Mouse (Mus musculus) left cerebral cortex, postnatal 10 days (tissue): ENCODE measurements around the gene Cped1. TPM values are rescaled to one million over a fixed set of nuclear protein-coding genes. Genes with fewer than 3 reads are reported as not detected.
"Not testable (repeated sequence)": the region's sequence is repeated elsewhere in the genome, so short reads cannot be mapped to it uniquely, and the experiment has no call there.

Experiments
- DNase-seq, 2 experiments: peaks; one replicate each; pipeline ENCODE4 v3.0.0; 2021 to 2022; ENCODE audit warnings: low spot score in 2 of 2, mixed read lengths in 1 of 2; ENCODE audit errors: extremely low spot score in 1 of 2
- intact Hi-C: fragments of 180-260 bp; cut with DNase I; formaldehyde crosslinking; loops from one replicate; pipeline ENCODE4 v1.15.1; 2025
- total RNA-seq, 2 experiments: library from RNA; stranded (reverse); gene quantifications; 2 replicates each; pipeline ENCODE4 v1.2.3; 2021

Gene Cped1
- total RNA-seq, 2 experiments from 2014 or later: 1.9 to 2.0 TPM

DNA sequence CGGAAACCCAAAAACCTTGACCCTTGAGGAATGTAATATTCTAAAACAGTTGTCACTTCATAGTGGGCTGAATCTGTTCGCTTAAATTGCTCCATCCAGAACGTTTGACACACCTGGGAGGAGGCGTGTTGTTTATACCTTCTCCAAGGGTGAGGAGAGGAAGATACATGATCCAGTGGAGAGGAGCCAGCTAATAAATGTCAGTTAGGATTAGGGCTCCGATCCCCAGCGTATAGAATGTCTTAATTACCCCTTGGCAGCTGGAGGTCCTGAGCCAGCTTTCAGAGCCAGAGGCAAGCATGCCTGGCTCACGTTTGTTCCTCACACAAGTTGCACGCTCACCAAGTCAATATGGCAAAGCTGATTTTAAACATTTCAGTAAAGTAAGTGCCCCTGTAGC lies 118.5 kb downstream of the Cped1 start:
- intact Hi-C loops: no loop called here
- no peak for DNase-seq

DNA sequence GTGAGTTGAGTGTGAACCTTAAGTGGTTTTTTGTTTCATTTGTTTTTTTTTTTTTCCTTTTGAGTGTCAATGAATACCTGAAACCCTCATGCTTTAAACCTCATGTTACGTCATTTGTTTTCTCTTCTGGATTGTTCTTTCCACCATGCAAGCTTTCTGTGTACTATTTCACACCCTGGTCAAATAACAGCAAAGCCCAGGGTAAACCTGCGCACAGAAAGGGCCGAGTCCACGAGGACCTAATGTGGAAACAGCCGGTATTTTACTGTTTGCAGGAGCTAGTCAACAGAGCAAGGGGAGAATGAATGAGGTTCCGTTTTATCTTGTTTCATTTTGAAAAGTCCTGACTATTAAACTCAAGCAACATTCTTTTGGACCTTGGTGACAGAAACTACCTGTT lies 128.4 kb downstream of the Cped1 start:
- intact Hi-C loops: no loop called here
- no peak for DNase-seq

DNA sequence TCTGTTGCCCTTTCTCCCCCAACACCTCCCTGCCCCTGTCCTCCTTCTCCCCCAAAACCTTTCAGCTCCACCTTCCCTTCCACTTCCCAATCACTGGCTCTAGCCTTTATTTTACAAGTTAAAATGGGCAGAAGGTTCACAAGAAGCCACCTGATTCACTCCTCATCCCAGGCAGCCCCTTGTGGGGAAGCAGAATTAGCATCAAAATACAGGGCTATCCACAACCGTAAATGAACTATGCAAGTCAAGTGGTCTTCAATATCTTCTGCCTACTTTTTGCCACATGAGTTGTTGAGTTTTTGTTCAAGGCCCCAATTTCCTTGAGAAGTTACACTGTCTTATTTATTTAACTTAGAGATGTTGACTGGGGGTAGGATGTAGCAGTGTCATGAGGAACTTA lies 131.0 kb downstream of the Cped1 start:
- intact Hi-C loops: no loop called here

GRCm38 (mm10) chr6:22122080-22122479 lies 136.4 kb downstream of the Cped1 start:
- intact Hi-C loops: loop anchor here (5.0 kb wide), 3 partner anchors 190 to 860 kb away; no protein-coding TSS in a partner anchor
- peak in 1 of 2 experiments; percentile 80 for DNase-seq

More for the DNA sequence above, 131.0 kb downstream of the Cped1 start:
- DNase-seq: no peak

- intact Hi-C loops: loop anchor here (5.0 kb wide), 3 partner anchors 190 to 860 kb away; no protein-coding TSS in a partner anchor
- no peak for DNase-seq
These were observed 137.0 kb downstream of the Cped1 start for GRCm38 (mm10) chr6:22122693-22123092.

DNA sequence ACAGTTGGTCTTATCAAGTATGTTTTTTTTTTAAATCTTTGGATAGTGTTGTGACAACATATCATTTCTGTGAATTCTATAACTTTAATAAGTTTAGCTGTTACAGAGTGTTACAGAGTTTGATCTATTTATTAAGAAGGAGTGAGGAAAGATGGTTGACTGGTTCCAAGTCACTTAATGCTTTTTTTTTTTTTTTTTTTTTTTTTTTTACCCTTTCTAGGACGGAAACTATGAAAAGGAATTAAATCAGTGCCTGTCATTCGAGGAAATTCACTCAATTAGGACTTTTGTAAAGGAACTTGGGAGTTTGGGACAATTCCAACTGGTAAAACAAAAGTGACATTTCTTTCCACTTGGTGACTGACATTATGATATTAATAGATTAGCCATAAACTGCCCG lies 137.6 kb downstream of the Cped1 start:
- no peak for DNase-seq
- intact Hi-C loops: loop anchor here (5.0 kb wide), 3 partner anchors 189 to 859 kb away; no protein-coding TSS in a partner anchor

- intact Hi-C loops: loop anchor here (5.0 kb wide), 3 partner anchors 188 to 858 kb away; no protein-coding TSS in a partner anchor
- DNase-seq: not testable (repeated sequence)
These were observed 139.0 kb downstream of the Cped1 start for GRCm38 (mm10) chr6:22124575-22125330.

DNA sequence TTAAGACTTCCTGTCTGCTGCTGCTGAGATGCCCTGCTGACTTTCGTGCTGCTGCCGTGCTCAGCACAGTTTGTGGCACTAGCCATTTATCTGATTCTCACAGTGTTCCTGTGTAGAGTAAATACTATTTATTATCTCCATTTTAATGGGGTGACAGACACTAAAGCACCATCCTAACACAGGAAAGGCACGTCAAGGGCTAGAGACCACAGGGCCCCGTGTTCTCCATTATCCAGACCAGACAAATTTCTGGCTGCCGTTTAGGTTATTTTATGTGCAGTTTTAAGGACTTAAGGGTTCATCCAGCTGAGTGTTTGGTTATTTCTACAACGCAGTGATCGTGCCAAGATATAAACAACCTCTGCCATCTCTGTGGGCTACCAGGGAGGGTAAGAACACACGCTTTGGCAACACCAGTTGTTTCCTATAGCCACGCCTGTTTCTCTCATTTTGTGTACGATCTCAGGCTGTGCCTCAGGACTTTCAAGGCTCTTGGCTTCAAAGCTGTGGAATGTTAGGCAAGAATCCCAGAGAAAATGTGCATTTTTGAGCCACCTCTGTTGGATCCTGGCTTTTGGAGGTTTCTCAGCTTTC lies 149.4 kb downstream of the Cped1 start:
- no peak for DNase-seq
- intact Hi-C loops: no loop called here

GRCm38 (mm10) chr6:22136805-22137204 lies 151.1 kb downstream of the Cped1 start:
- intact Hi-C loops: no loop called here
- no peak for DNase-seq

- intact Hi-C loops: no loop called here
These were observed 155.1 kb downstream of the Cped1 start for GRCm38 (mm10) chr6:22140786-22141185.

DNA sequence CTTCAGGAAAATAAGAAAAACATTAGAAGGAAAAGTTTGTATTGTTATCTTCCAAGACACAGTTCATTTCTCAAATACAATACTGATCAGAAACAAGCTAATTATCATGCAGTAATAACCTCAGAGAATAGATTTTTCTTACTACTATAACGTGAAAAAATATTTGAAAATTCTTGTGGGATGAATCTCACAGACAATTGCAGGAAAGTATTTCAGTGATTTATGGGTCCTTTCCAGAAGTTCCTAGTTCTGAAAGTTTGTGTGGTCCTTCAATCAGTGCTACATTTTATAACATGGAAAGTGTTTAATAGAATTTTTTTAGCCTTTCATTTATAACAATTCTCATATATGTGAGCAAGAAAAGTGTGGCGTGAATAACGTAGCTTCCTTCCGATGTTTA lies 161.5 kb downstream of the Cped1 start:
- no peak for DNase-seq
- intact Hi-C loops: no loop called here

More at GRCm38 (mm10) chr6:22140786-22141185, 155.1 kb downstream of the Cped1 start:
- DNase-seq: no peak

DNA sequence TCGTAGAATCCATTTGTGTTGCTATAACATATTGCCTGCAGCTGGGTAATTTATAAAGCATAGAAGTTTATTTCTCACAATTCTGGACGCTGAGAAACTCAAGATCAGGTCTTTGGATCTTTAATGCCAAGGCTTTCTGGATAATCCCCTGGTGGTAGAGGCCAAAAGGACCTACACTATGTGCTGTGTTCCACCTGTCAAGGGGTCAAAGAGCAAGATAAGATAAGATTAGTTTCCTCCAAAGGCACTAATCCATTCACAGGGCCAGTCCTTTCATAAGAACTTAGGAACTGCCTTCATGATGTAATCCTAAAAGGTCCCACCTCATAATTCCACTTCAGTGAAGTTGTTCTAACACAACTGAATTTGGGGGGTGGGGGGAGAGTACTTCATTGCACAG lies 162.8 kb downstream of the Cped1 start:
- intact Hi-C loops: no loop called here
- DNase-seq: no peak

DNA sequence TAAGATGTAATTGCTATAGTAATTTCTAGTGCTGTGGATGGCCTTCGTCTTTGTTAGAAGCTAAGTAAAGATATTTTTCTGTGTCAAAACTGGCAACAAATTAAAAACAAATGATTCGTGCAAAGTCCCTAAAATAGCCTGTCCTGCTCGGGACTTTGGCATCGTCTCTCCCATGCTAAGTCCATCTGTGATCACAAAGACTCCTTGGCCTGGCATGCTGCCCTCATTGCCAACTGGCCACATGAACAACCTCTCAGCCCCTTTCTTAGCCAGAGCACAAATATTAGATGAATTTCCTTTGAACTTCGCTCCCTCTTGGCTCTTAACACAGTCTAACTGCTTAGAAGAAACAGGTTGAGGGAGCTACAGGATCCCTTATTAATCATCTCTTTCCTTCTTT lies 171.7 kb downstream of the Cped1 start:
- intact Hi-C loops: no loop called here
- DNase-seq: no peak

- intact Hi-C loops: no loop called here
- DNase-seq: no peak
These were observed 176.2 kb downstream of the Cped1 start for GRCm38 (mm10) chr6:22161944-22162343.

GRCm38 (mm10) chr6:22168388-22168787 lies 182.7 kb downstream of the Cped1 start:
- intact Hi-C loops: no loop called here
- no peak for DNase-seq

- no peak for DNase-seq
- intact Hi-C loops: no loop called here
These were observed 193.1 kb downstream of the Cped1 start for GRCm38 (mm10) chr6:22178721-22179295.

- intact Hi-C loops: no loop called here
- DNase-seq: peak; percentile 18 to 23
These were observed 194.6 kb downstream of the Cped1 start for GRCm38 (mm10) chr6:22180316-22180715.

- intact Hi-C loops: no loop called here
- DNase-seq: no peak
These were observed 201.3 kb downstream of the Cped1 start for GRCm38 (mm10) chr6:22186967-22187366.

- intact Hi-C loops: no loop called here
These were observed 203.9 kb downstream of the Cped1 start for GRCm38 (mm10) chr6:22189346-22190335.

More at GRCm38 (mm10) chr6:22189346-22190335, 203.9 kb downstream of the Cped1 start:
- DNase-seq: no peak
